Mouse (Mus musculus): Measurements from ENCODE around the gene Dlx4.

Gene Dlx4

GRCm38 (mm10) chr11:95102161-95102904 is 43.7 kb downstream of the Dlx4 start:
- DNase-seq, result no peak

DNA sequence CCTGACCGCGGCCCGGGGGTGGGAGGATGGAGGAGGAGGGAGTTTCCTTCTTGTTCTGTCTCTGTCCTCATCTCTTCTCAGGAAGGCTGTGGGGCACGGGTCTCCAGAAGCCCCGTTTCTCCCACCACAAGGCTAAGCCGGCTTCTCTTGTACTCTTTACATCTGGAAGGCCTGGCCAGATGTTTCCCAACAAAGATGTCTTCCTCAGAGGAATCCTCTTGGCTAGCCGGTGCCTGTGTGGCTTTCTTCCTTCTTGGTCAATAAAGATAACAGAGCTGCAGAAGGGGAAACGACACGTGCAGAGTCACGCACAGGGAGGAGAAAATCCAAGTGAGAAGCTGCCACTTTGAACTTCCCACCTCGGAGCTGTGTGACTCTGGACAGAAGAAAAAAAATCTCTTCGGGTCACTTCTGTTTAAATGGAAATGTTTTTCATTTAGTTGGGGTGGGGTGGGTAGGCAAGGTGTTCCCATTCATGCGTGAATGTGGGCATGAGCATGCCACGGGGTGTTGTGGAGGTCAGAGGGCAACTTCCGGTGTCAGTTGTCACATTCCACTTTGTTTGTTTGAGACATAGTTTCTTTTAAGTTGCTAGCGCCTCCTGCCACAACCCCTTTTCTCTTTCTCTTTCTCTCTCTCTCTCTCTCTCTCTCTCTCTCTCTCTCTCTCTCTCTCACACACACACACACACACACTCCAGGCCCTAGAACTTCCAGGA is 44.8 kb downstream of the Dlx4 start:
- DNase-seq, result peak in 1 of 2 experiments; percentile 46

DNA sequence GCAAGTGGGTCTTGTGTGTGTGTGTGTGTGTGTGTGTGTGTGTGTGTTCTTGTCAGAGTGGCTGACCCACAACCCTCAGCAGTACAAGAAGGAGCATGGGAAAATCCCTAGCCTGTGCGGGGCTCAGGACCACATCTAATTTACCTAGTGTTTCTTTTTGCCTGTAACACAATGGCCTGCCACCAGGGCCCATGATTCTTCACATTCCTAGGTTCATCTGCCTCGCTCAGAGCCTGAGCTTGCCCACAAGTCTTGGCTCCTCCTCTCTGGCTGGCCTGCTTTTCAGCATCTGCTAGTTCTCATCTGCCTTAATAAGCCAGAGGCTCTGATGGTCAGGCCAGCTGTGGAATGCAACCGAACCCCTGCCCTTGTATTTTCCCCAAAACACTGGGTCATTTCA is 45.7 kb downstream of the Dlx4 start:
- DNase-seq, result peak; percentile 57 to 70

GRCm38 (mm10) chr11:95098346-95099095 is 47.5 kb downstream of the Dlx4 start:
- DNase-seq, result no peak

GRCm38 (mm10) chr11:95097889-95098288 is 48.2 kb downstream of the Dlx4 start:
- no peak for DNase-seq

DNA sequence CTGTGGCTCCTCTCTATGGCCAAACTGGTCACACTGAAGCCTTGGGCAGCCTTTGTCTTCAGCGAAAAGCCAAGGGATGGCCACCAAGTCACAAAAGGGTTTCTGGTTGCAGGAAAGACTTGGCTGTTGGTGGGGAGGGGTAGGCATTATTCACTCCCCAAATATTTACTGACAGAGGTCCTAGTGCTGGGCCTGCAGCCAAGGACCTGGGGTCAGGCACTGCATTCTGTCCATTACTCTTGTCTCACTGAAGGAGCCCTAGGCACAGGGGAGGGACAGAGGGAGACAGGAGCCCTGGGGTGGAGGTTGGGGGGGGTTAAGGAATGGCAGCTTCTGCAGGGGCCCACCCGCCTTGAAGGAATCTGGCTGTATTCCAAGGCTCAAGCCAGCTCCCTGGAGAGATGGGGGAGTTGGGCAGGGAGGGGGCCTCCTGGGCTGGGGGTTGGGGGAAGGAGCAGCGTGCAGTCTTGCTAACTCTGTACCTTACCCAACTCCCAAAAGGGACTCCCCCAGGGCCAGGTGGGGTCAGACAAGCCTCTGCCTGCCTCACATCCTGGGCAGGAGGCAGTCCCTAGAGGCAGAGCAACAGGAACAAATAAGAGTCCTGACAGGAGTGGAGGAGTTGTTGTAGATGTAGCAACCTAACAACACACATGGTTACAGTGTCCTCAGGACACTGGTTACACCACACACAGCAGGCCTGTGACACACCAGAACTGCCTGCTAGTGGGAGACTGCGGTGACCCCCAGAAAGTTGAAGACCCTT is 49.3 kb downstream of the Dlx4 start:
- DNase-seq, result peak; percentile 69 to 78

GRCm38 (mm10) chr11:95095596-95095995 is 50.5 kb downstream of the Dlx4 start:
- DNase-seq, result no peak

DNA sequence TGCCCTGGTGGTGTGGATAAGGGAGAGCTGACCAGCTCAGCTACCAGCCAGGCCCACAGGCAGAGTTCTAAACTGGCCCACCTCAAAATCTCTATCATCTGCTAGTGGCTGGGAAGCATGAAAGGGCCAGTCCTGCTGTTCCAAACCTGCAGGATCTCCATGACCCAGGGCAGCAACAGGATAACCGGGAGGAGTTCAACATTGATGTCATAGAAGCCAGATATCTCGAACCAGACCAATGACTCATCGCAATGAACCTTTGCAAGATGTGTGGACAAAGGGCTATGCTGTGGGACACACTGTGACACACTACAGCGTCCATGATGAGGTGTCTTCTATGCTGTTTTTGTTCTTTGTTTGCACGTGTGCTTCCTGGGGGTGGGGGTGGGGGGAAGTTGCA is 53.0 kb downstream of the Dlx4 start:
- DNase-seq, result no peak

Data from kidney, postnatal 4 days (tissue).